Mouse (Mus musculus) forebrain, embryonic 11.5 days (tissue): ENCODE data around the gene Slfn9. TPM values are rescaled to one million over a fixed set of nuclear protein-coding genes. Genes with fewer than 3 reads are reported as not detected.
A peak's percentile ranks its signal among the peaks of the same experiment; 100 is the strongest.

Source experiments
- ATAC-seq: fragments of 200-750 bp; cut with Nextera tagmentation; replicated peaks from 2 replicates; pipeline ENCODE4 v1.8.0; 2017; ENCODE audit warnings: moderate TSS enrichment; ENCODE audit not compliant: low FRiP score
- DNase-seq: peaks from one replicate; pipeline ENCODE4 v3.0.0-alpha.2; 2017; ENCODE audit warnings: low spot score
- H3K27ac ChIP-seq: fragments of 300-500 bp; sonication (generic); 2 replicates; pipeline ENCODE4 v1.5.1; 2014; ENCODE audit warnings: low read depth, low read length
- H3K27me3 ChIP-seq: fragments of 300-500 bp; sonication (generic); 2 replicates; pipeline ENCODE4 v1.6.1; 2014; ENCODE audit warnings: mild to moderate bottlenecking, low read length, mixed read lengths; ENCODE audit not compliant: control insufficient read depth, insufficient read depth
- H3K36me3 ChIP-seq: fragments of 300-500 bp; sonication (generic); 2 replicates; pipeline ENCODE4 v1.6.1; 2014; ENCODE audit warnings: mild to moderate bottlenecking, low read length, moderate library complexity, mixed read lengths; ENCODE audit not compliant: control insufficient read depth, insufficient read depth
- H3K4me1 ChIP-seq: fragments of 300-500 bp; sonication (generic); replicated peaks from 2 replicates; pipeline ENCODE4 v1.6.1; 2014; ENCODE audit warnings: low read length, mixed read lengths; ENCODE audit not compliant: control insufficient read depth, insufficient read depth
- H3K4me2 ChIP-seq: fragments of 300-500 bp; sonication (generic); 2 replicates; pipeline ENCODE4 v1.6.1; 2014; ENCODE audit warnings: low read depth, mild to moderate bottlenecking, low read length, moderate library complexity, mixed read lengths; ENCODE audit not compliant: severe bottlenecking
- H3K4me3 ChIP-seq: fragments of 300-500 bp; sonication (generic); 2 replicates; pipeline ENCODE4 v1.5.1; 2014; ENCODE audit warnings: low read depth, low read length
- H3K9ac ChIP-seq: fragments of 300-500 bp; sonication (generic); 2 replicates; pipeline ENCODE4 v1.6.1; 2014; ENCODE audit warnings: low read length
- H3K9me3 ChIP-seq: fragments of 300-500 bp; sonication (generic); 2 replicates; pipeline ENCODE4 v1.6.1; 2016; ENCODE audit warnings: low read length, mixed read lengths; ENCODE audit not compliant: control insufficient read depth
- WGBS: fragments of 180-500 bp; shearing (Covaris S2); extraction: QIAGEN DNeasy Blood & Tissue Kit; methylation state at CpG from one replicate; pipeline ENCODE4 v1.1.7; 2014; 5-methylcytosine and 5-hydroxymethylcytosine counted together
- polyA plus RNA-seq: library from polyadenylated mRNA; unstranded; fragments of >200 nt; fragmentation: Nextera tagmentation; extraction: Ambion mirVana; gene quantifications from 2 replicates; pipeline ENCODE4 v1.2.1, GENCODE M21; 2014

The Slfn9 gene
- polyA plus RNA-seq, 1 experiment from 2014 or later = 9.8 TPM

DNA sequence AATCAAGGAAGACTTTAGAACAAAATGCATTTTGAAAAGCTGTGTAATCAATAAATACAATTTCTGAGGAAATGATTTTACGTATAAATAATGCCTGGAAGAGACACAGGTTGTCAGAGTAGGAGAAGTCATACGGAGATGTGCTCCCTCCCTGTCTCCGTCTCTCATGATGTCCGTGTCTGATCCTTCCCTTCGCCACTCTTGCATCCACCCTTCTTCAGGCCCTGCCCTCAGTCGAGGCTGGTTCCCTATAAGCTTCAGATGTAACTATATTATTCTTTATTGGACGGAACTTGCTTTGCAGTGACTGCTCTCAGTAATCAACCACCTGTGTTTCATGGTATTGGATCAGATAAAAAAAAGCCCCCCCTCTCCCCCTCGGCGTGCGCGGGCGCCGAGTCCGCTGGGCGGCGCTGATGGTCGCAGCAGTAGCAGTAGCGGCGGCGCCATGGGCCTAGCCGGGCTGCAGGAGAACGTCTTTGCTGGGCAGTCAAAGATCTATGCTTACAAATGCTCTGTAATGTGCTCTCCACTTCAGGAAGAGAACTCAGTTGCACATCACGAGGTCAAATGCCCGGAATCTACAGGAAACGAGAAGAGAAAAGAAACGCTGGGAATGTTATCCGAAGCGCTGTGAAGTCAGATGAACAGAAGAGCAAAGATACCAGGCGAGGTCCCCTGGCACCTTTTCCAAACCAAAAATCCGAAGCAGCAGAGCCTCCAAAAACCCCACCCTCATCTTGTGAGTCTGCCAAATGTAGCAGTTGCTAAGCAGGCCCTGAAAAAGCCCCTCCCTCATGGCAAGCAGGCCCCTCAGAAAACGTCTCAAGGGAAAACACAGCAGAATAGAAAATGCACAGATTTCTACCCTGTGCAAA, 20.7 kb downstream of the Slfn9 start:
- H3K4me3 ChIP-seq = peak overlapping the region; percentile 10
- DNase-seq = peak; percentile 81
- no peak overlapping the region for H3K27ac ChIP-seq
- peaks cover 3% of the 10 kb centered on the region; the same call in 1 of the 2 replicates for H3K4me1 ChIP-seq
- no peaks in the 10 kb centered on the region for H3K36me3 ChIP-seq
- H3K9ac ChIP-seq = peak overlapping the region; percentile 47
- WGBS = 10% methylated on average over 31 of the region's 31 CpGs
- H3K4me2 ChIP-seq = peak overlapping the region; percentile 44
- no peaks in the 10 kb centered on the region for H3K27me3 ChIP-seq
- no peaks in the 10 kb centered on the region for H3K9me3 ChIP-seq
- ATAC-seq = no peak

DNA sequence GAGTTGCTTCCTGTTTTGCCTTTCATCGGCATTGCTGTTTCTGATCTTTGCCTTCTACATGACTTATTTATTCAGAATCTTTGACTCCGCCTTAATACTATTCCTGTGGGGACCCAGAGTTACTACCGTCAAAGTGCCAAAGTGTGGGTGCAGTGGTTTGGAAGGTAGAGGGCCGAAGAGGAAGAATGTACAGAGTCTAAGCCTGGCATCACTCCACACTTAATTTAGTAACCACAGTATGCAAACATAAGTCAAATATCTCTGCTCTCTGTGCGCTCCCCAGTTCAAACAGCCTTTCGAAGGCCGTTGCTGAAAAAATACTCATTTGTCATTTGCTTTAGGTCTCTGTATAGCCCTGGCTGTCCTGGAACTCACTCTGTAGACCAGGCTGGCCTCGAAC, 29.4 kb downstream of the Slfn9 start:
- H3K4me1 ChIP-seq = no peaks in the 10 kb centered on the region

DNA sequence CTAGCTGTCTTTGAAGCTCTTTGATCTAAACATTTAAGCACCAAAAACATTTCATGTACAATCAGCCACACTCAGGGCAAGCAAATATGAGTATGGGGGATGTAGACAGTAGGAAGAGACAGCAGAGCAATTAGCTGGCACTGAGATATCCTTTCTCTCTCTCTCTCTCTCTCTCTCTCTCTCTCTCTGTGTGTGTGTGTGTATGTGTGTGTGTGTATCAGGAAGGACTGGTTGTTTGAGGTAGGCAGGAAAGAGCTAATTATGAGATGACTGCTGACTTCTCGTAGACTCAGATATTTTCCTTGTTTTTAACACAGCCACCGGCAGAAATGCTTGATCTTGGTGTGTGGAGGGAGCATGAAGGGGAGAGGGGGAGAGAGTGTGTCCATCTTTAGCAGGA, 29.9 kb downstream of the Slfn9 start:
- DNase-seq = no peak
- no peaks in the 10 kb centered on the region for H3K4me1 ChIP-seq
- 81% methylated on average over 2 of the region's 2 CpGs for WGBS
- no peaks in the 10 kb centered on the region for H3K36me3 ChIP-seq
- no peak overlapping the region for H3K4me2 ChIP-seq
- H3K27me3 ChIP-seq = no peaks in the 10 kb centered on the region
- H3K4me3 ChIP-seq = no peak overlapping the region
- H3K9ac ChIP-seq = no peak overlapping the region
- H3K9me3 ChIP-seq = no peaks in the 10 kb centered on the region
- no peak for ATAC-seq
- H3K27ac ChIP-seq = no peak overlapping the region

More for the DNA sequence above, 29.4 kb downstream of the Slfn9 start:
- Histone ChIP-seq H3K9me3 (no peaks in the 10 kb centered on the region), H3K9ac (no peak overlapping the region), H3K36me3 (no peaks in the 10 kb centered on the region), H3K27me3 (no peaks in the 10 kb centered on the region), H3K4me2 (no peak overlapping the region), H3K4me3 (no peak overlapping the region), H3K27ac (no peak overlapping the region)
- WGBS = 91% methylated on average over 8 of the region's 8 CpGs
- ATAC-seq (no peak), DNase-seq (no peak)

DNA sequence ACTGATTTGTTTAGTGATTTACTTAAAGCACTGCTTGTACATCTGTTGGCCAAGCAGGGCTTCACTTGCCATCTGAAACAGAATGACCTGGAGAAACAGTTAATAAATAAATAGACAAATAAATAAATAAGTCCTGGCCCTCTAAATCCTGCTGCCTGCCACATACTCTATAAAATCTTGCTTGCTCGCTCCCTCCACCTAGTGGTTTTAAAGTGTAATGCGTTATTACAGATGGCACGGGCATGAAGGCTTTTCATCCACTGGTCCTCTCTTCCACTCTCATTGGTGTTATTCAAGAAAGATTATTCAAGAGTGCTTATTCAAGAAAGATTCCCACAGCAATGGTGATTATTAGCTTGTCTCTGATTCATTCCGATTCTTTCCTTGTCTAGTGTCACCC, 32.0 kb downstream of the Slfn9 start:
- DNase-seq = no peak
- Histone ChIP-seq H3K9me3 (no peaks in the 10 kb centered on the region), H3K4me3 (no peak overlapping the region), H3K36me3 (no peaks in the 10 kb centered on the region), H3K9ac (no peak overlapping the region), H3K4me1 (no peaks in the 10 kb centered on the region), H3K27me3 (no peaks in the 10 kb centered on the region), H3K4me2 (no peak overlapping the region), H3K27ac (no peak overlapping the region)
- WGBS = 18% methylated on average over 4 of the region's 4 CpGs
- no peak for ATAC-seq

- WGBS = 83% methylated on average over 10 of the region's 10 CpGs
- H3K4me1 ChIP-seq = no peaks in the 10 kb centered on the region
- H3K4me3 ChIP-seq = no peak overlapping the region
- no peak overlapping the region for H3K4me2 ChIP-seq
- no peak overlapping the region for H3K27ac ChIP-seq
- H3K9ac ChIP-seq = no peak overlapping the region
- ATAC-seq (no peak), DNase-seq (no peak)
- peaks cover 8% of the 10 kb centered on the region for H3K27me3 ChIP-seq
- no peaks in the 10 kb centered on the region for H3K9me3 ChIP-seq
- H3K36me3 ChIP-seq = no peaks in the 10 kb centered on the region
These were observed 34.7 kb downstream of the Slfn9 start for GRCm38 (mm10) chr11:82956925-82957324.

- ATAC-seq = no peak
- DNase-seq = no peak
- peaks cover 24% of the 10 kb centered on the region for H3K27me3 ChIP-seq
- no peak overlapping the region for H3K4me3 ChIP-seq
- H3K9me3 ChIP-seq = no peaks in the 10 kb centered on the region
- no peak overlapping the region for H3K9ac ChIP-seq
- H3K36me3 ChIP-seq = no peaks in the 10 kb centered on the region
- H3K27ac ChIP-seq = no peak overlapping the region
- H3K4me2 ChIP-seq = no peak overlapping the region
- no peaks in the 10 kb centered on the region for H3K4me1 ChIP-seq
- 84% methylated on average over 6 of the region's 6 CpGs for WGBS
These were observed 37.0 kb downstream of the Slfn9 start for GRCm38 (mm10) chr11:82954631-82955030.

- no peaks in the 10 kb centered on the region for H3K9me3 ChIP-seq
- peaks cover 24% of the 10 kb centered on the region for H3K27me3 ChIP-seq
- no peak overlapping the region for H3K4me2 ChIP-seq
- H3K36me3 ChIP-seq = no peaks in the 10 kb centered on the region
- no peak overlapping the region for H3K4me3 ChIP-seq
- no peak for ATAC-seq
- DNase-seq = no peak
- H3K9ac ChIP-seq = no peak overlapping the region
- H3K27ac ChIP-seq = no peak overlapping the region
- no peaks in the 10 kb centered on the region for H3K4me1 ChIP-seq
- WGBS = 66% methylated on average over 9 of the region's 9 CpGs
These were observed 38.8 kb downstream of the Slfn9 start for GRCm38 (mm10) chr11:82952612-82953542.

DNA sequence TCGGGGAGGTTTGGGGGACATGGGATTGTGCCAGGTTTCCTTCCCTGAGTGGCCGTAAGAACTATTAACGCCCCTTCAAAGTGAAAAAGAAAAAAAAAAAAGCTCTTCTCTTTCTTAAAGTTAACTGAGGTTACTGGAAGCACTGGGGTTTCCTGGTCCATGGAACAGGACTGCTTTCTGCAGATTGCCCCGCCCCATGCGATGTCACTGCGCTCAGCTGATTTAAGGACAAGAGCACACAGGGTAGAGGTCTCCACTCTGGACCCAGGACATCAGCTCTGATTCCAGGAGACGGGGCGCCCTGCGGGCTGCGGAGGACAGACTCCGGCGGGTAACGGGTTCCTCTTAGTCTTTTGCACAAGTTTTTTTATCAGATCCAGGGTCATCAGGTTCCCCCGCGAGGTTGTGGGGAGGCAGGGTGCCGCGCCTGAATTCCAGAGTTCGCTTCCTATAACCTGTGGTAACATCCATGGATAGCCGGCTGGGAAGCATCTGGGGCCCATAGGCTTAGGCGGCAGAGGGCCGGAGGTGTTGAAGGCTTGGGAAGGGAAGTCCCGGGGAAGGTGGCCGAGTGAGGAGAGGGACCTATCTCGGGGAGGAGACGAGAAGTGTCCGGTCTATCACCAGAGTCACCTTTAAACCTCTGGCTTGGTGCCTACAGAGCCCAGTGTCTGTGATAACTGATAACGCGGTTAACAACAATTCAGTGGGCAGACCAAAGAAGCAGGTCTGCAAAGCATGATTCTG, 39.6 kb downstream of the Slfn9 start:
- no peaks in the 10 kb centered on the region for H3K36me3 ChIP-seq
- DNase-seq (no peak), ATAC-seq (no peak)
- no peak overlapping the region for H3K4me3 ChIP-seq
- H3K4me1 ChIP-seq = no peaks in the 10 kb centered on the region
- H3K9me3 ChIP-seq = no peaks in the 10 kb centered on the region
- WGBS = 11% methylated on average over 28 of the region's 28 CpGs
- no peak overlapping the region for H3K27ac ChIP-seq
- H3K4me2 ChIP-seq = peak overlapping the region; percentile 27; the same call in 1 of the 2 replicates
- peaks cover 24% of the 10 kb centered on the region for H3K27me3 ChIP-seq
- no peak overlapping the region for H3K9ac ChIP-seq
